Mouse (Mus musculus): ENCODE results near the gene Msrb3.

Msrb3 gene

DNA sequence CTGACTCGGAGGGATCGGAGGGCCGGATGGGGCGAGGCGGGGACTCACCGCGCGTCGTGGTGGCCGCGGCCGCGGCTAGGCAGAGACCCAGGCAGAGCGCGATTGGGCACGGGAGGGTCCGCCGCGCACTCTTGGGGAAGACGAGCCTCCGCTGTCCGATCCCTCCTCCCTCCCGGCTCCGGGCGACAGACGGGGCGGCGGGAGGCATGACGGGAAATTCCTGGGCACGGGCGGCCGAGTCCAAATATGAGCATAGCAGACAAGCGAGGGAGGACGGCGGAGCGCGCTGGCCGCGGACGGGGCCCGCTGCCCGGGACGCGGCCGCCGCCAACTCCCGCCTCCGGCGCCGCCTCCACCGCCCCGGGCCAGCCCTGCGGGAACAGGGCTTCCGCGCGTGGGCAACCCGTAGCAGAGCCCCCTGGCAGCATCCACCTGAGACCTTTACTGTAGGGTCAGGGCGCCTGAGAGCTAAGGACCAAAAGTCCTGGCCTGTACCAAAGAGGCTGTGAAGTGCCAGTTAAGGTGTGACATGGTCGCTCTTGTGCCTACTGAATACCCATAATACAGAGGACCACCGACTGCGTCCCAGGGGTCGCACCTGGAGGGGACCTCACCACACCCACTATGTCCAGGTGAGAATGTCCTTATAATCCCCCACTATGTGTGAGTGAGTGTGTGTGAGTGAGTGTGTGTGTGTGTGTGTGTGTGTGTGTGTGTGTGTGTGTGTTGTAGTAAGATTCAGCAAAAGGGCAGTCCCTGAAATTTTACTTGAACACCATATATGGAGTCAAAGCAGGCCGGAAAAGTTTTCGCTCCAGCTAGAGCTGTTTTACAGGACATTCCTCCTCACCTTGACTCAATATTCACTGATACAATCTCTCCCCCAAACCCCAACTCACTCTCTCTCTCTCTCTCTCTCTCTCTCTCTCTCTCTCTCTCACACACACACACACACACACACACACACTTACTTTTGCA is at the start of gene Msrb3:
Gene Msrb3 (minus strand): TSS at position 317 of the 978 bp plus-strand sequence.
- DNase-seq = peak; percentile 70

DNA sequence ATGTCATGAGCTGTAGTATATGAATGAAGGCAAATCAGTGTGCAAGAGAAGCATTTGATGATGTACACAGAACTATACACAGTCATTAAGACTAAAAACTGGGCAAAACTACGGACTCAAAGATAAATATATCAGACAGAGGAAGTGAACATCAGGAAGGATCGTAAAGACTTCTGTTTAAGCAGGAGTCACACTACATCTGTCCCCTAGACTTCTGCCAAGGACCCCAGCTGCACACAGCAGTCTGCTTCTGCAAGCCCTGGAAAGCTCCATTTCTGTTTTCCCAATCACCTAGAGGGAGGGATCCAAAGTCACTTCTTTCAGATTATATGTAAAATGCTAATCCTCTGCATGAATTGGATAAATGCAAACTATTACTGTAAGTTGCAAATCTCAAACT is 49.6 kb upstream of the Msrb3 start:
- DNase-seq = no peak

DNA sequence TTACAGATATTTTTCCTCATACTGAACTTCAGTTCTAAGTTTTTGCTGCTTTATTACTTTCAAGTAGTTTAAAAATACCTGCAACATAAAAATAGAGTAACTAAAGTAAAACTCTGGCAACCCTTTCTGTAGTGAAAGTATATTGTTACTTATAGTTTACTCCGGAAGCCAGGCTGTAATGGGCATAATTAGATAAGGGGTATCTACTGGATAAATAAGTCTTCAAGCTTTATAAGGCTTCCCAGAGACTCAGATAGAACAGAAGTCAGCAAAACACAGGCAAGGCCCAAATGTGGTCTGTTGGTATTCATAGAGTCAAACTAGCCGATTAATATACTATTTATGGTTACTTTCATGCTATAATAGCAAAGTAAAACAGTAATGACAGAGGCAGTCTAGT is 48.9 kb upstream of the Msrb3 start:
- no peak for DNase-seq

DNA sequence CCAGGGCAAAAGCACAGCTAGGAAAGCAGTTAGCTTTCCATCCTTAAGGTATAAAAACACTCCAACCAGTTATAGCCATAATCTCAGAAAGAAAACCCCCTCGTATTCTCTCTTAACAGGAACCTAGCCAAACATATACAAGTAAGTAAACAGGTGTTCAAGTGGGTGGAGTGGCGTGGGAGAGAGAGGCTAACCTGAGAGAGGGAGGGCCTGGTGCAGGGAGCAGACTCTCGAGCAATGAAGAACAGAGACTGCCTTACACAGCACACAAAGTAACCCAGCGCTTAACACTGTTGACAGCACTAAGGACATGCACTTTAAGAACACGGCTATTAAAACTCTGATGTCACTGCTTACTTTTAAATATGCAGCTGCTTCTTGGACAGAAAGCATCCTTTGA is 47.9 kb upstream of the Msrb3 start:
- DNase-seq = no peak

DNA sequence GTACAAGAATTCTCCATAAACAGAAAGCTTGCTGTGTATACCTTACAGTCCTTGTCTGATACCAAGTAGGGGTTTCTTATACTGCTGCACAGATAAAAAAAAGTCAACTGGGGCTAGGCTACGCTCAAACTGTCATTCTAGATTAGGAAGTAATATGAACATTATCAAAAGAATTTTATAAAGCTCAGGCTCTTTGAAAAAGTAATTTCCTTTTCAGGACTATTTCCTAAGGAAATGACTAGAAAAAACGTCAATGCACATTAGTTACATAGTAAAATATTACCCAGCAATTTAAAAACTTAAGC is 40.0 kb upstream of the Msrb3 start:
- no peak for DNase-seq

DNA sequence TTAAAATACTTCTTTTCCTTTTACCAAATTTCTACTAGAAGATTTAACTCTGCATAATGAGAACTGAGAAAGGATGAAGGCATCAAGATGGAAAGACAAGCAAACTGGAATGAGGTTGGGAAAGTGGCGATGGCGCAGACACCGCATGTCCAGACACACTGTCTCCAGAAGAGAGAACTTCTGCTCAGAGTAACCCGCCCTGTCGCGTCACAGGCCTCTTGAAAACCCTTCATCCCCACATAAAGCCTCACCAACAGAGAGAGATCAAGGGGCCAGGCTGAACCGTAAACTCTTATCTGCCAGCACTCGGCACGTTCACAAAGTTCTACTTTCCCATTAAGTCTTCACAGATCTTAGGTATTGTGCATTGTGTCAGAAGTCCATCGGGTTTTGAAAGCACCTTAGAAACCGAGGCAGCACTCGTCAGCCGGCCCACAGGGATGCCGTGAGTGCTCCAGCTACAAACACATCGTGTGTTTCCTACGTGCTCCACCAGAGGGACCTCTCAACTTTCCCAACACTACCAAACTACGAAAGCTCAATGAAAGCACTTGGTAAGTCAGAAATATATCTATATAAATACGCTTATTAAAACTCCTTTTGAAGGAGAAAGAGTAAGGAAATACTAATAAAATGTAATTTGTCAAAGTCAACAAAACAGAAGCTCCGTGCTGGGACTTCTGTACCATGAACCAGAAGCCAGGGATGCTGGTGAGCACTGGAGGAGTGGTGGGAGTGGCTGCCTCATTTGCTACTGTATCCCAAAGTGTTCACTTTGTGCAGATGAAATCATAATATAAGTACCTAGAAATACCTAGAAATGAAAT is 39.4 kb upstream of the Msrb3 start:
- DNase-seq = peak; percentile 44

DNA sequence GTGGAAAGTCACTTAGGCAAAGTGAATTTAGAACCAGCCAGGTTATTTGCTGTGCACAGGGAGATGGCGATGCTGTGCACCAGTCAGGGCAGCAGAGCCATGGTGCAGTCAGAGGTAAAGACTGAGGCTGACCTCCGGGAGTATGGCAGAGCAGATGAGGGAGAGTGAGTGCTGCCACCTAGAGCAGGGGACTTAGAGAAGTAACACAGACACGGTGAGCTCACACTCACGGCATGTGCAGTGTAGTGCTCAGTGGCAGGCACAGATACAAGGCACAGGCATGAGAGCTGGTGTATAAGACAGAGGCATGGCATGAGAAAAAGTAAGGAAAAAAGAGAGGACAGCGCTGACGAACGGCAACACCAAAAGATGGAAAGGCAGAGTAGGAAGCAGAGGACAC is 30.6 kb upstream of the Msrb3 start:
- no peak for DNase-seq

DNA sequence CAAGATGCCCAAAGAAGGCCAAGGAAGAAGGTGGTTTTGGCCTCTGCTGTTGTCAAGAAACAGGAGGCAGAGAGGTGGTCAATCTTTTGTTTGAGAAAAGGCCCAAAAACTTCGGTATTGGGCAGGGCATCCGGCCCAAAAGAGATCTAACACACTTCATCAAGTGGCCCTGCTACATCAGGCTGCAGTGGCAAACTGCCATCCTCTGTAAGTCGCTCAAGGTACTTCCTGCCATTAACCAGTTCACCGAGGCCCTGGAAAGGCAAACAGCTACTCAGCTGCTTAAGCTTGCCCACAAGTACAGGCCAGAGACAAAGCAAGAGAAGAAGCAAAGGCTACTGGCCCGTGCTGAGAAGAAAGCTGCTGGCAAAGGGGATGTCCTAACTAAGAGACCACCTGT is 29.3 kb upstream of the Msrb3 start:
- no peak for DNase-seq

DNA sequence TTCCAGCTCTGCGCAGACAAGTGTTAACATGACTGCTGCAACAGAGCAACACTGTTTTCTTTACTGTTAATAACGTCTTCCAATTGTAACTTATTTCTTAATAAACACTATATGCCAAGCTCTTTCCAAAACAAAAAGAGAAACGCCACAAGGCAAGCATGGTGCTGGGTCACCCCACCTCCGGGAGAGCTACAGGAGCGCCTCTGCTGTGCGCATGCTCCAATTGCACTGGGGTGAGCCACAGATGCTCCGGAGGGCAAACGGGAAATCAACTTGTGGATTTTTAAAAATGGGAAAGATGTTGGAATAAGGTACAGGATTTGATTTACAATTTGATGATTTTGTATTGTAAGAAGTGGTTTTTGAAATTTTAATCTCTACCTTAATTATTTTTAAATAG is 27.3 kb upstream of the Msrb3 start:
- no peak for DNase-seq

DNA sequence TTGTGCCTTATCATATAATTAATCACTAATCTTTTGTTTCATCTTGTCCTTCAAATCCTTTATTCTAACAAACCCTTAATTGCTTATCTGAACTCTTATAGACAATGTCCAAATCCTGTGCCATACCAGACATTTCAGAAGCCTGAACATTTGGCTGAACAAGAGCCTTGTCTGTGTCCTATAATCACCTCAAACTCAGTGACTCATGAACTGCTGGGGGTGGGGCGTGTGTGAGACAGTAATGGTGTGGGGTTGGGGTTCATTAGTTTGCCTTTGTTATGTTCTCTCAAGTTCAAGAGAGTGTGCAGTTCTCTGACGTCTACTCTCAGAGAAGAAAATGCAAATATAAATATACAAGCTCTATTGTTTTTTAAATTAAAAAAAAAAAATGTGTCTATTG is 22.6 kb upstream of the Msrb3 start:
- no peak for DNase-seq

DNA sequence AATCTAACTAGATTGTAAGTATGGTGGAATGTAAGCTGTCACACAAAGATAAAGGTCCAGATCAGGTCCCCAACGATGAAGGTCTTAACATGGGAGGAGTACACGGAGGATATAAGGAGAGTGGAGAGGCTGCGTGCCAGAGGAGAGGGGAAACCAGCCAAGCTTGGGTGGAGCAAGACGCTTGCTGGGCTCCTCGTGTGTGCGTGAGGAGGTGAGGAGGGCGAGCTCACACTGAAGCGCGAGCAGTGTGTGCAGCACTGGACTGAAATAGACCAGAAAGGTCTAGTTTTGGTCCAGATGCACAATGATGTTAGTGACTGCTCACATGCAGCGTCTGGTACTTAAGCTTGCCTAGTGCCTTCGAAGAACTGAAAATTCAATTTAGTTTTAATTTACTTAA is 21.7 kb upstream of the Msrb3 start:
- no peak for DNase-seq

DNA sequence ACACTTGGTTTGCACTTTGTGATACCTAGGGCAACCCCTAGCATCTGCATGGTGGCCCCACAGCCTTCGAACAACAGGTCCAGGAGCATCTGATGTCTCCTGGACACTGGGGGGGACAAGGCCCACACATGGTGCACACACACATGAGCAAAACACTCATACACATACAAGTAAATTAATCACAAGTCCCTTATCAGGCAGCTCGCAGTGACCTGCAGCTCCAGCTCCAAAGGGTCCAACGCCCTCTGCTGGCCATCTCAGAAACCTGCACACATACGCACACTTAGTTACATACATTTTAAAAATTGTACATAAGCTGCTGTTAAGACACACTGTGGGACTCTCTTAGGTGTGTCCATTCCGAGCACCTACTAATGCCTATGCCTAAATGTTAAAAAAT is 17.3 kb upstream of the Msrb3 start:
- no peak for DNase-seq

DNA sequence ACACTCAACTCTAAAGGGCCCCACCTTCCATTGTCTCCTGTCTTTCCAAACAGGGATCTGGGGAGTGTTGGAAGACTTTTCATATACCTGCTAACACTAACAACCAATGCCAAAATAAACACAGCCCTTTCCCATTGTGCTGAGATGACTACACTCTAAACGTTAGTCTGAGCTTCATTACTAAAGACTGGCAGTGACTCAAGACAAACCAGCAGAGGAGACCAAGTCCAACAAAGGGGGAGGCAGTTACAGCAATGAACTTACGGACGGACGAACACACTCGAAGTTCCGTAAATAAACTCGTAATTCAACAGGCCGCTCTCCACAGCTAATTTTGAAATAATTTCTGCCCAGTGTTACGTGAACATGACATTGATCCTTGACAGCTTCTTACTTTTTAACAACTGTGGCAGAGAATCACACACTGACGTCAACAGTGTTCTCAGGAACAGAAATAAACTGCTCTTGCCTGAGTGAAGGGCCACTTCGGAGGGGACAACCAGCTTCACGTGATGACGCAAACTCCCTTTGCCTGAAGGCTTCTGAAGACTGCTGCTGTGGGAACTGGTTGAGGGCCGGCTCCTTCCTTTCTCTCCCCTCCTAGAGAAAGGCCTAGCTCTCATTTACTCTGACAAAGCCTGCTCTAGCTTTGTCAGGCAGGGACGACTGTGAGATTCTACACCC is 16.2 kb upstream of the Msrb3 start:
- DNase-seq = no peak

DNA sequence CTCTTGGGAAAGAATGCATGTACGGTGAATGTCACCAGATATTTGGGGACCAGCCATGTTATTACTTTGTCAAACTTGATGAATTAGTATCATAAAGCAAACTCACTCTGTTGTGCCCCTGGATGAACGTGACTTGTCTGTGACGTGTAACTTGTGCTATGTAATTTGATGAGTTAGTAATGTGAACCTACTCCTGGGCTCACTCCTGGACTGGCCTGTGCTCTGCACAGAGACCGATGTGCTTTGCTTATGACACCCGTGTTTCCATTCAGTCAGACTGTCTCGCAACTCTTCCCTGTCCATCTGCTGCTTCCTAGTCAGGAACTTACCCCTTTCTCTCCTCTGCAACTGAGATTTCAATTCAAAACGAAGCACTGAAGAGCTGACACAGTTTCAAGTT is 15.4 kb upstream of the Msrb3 start:
- no peak for DNase-seq

DNA sequence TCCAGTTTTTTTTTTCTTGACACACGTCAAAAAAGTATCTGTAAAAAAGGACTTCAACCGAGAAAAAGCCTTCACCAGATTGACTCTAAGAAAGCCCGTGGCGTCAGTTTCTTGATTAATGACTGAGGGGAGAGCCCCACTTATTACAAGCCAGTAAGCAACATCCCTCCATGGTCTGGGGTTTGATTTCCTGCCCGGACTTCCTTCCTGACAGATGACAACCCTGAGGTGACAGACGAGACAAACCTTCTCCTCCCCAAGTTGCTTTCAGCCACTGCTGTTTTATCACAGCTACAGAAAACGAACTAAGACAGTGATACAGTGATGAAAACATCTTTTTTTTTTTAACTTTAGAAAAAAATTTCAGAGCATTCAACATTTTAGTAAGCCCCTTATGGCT is 14.9 kb upstream of the Msrb3 start:
- DNase-seq = no peak

DNA sequence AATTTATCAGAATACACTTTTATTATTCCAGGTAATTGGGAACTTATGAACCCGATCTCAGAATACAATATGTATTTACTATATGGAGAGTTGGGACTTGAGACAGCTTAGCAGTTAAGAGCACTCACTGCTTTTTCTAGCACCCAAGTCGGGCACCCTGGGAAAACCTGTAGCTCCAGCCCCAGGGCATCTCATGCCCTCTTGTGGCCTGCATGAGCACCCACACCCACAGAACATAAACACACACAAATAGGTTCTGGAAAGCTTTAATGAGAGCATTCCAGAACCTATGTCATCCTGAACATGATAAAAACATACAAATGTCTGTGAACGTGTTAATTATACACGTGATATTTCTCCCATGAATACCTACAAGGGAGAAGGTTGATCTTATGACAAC is 13.1 kb upstream of the Msrb3 start:
- DNase-seq = no peak

DNA sequence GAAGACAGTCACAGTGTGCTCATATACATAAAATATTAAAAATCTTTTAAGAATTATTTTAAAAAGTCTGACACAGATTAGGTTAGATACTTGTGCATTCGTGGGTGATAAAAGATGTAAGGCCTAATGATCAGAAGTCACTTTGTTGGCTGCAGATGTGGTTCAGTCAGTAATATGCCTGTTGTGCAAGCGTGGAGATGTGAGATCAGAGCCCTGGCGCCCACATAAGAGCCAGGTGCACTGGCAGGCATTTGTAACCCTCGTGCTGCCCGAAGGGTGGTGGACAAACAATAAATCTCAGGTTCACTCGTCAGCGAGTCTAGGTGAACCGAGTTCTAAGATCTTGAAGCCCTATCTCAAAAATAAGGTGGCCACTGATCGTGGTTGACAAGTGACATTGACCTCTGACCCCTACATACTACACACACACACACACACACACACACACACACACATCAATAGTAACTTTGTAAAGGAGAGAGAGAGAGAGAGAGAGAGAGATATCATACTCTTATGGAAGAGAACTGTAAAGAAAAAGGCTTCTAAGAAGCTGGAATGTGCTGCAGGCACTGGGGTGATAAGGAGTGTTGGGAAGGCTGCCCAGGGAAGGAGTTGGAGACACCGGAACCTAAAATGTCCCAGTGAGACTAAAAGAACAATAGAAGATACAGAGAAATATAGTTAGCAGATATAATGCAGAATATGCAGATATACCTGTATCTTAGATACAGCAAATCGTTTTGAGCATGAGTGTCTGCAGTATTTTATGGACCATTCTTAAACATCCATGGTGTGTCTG is 10.1 kb upstream of the Msrb3 start:
- no peak for DNase-seq

DNA sequence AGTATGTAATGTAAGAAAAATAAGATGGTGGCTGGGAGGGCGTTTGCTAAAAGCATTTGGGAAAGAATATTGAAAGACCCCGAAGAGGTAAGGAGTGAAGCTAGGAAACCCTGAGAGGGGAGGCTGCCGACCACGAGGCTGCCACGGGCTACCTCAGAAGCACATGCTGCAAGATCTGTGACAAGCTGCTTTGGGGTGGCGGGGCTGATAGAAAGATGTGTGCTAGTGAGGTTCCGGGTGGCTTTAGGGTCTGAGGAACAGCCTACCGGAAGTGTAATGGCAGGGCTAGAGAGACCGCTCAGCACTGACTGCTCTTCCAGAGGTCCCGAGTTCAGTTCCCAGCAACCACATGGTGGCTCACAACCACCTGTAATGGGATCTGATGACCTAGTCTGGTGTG is 5.8 kb upstream of the Msrb3 start:
- no peak for DNase-seq

DNA sequence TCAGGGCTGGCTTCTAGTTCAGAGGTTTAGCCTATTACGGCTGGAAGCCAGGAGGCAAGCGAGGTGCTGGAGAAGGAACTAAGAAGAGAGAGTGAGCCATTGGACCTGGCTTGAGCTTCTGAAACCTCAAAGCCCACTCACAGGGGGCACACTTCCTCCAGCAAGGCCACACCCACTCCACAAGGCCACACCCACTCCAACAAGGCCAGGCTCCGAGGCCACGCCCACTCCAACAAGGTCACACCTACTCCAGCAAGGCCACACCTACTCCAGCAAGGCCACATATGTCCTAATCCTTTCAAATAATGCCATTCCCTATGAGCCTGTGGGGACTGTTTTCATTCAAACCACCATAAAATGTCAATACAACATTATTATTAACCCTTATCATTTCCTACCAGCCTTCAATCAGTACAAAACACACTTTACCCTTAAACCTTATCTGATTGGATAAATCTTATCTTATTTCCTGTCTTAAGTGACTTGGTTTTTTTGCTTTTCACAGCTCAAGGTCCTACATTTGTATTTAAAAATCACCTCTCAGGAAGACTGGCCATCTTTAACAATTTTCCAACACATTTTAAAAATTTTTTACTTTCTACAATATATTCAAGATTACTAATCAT is 5.1 kb upstream of the Msrb3 start:
- DNase-seq = no peak

DNA sequence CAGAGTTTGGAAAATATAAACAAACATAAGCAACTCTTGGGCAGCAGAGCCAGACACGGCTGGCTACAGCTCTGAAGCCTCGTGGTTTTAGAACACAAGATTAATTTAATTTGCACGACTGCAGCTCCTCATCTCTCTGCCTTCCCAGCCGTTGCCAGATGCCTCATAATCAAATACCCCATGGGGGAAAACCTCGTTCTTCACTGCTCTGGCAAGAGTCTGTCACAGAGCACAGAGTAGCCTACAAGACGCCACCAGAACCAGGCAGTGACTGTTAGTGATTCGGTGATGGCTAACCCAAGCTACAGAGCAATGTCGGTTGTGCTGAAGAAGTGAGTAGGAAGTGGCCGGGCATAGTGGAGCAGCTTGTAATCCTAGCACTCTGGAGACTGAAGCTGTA is 2.8 kb upstream of the Msrb3 start:
- DNase-seq = no peak

DNA sequence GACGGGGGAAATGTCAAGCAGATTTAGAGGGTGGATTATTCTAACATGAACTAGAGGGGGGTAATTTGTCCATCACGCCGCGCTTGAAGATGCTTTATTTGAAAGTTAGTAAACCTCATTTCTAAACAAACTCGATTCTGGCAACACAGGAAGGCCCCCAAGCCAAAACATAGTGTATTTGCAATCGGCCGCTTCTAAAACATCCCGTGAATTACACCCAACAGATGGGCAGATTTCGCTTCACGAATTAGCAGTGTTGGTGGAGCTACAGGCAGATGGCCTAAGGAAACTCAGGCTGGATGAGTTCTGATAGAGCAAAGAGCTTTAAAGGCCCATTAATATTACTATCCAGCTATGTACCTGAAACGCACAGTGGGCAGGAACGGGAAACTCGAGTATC is 1.2 kb upstream of the Msrb3 start:
- DNase-seq = no peak

DNA sequence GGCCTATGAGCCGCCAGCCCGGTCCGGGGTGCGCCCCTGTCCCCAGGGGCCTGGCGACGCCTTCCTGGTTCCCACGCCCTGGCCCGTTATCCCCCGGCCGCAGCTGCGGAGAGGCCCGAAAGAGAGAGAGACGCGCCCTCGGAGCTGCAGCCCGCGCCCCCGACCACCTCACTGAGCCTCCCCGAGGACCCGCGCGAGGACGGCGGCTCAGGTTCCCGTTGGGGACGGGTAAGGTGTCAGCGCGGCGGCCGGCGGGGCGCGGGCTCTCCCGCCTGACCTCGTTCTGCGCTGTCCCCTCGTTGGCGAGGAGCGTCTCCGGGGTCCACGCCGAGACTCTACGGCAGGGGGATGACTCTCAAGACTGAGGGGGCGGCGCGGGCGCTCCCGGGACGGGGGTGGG is 544 bp downstream of the Msrb3 start:
- peak; percentile 11 for DNase-seq

All from cerebellum, adult 11 months (tissue).